Mouse (Mus musculus): ENCODE data around the gene Hist1h2bl. TPM values are rescaled to one million over a fixed set of nuclear protein-coding genes. Genes with fewer than 3 reads are reported as not detected.
"Not testable (repeated sequence)": the region's sequence is repeated elsewhere in the genome, so short reads cannot be mapped to it uniquely, and the experiment has no call there.

Hist1h2bl gene
- not detected in 2 replicates for polyA plus RNA-seq (2014; fragmentation: Nextera tagmentation; extraction: Ambion mirVana)

GRCm38 (mm10) chr13:21715864-21716539 lies at the start of gene Hist1h2bl, which contains the start of gene Hist1h2ai:
Gene Hist1h2bl (minus strand): TSS chr13:21716143.
Gene Hist1h2ai (plus strand): TSS chr13:21716422.
- not testable (repeated sequence) for H3K9me3 ChIP-seq (ENCODE audit: control insufficient read depth, low read length); H3K36me3 ChIP-seq (replicated peaks; ENCODE audit: control insufficient read depth, insufficient read depth); H3K27me3 ChIP-seq (ENCODE audit: control insufficient read depth, insufficient read depth, low read length)
- under 1% methylated on average over 28 of the region's 50 CpGs for WGBS
- DNase-seq (ENCODE audit: low spot score) (peak; percentile 97), ATAC-seq (ENCODE audit: low FRiP score) (peak; percentile 95)
- H3K27ac ChIP-seq, result peak within 1 kb of the TSS; percentile 87
- peak within 1 kb of the TSS; percentile 84 for H3K4me2 ChIP-seq (replicated peaks)
- H3K4me1 ChIP-seq (replicated peaks; ENCODE audit: control insufficient read depth, insufficient read depth, low read length), result peaks cover 25% of the 10 kb centered on the region
- peak within 1 kb of the TSS; percentile 32 for H3K4me3 ChIP-seq (replicated peaks; ENCODE audit: low read length)
- H3K9ac ChIP-seq, result peak within 1 kb of the TSS; percentile 62

- WGBS, result 70% methylated on average over 1 of the region's 1 CpGs
- H3K4me2 ChIP-seq (replicated peaks), result no peak overlapping the region
- H3K36me3 ChIP-seq (replicated peaks; ENCODE audit: control insufficient read depth, insufficient read depth), result no peaks in the 10 kb centered on the region
- H3K4me1 ChIP-seq (replicated peaks; ENCODE audit: control insufficient read depth, insufficient read depth, low read length), result peaks cover 19% of the 10 kb centered on the region
- H3K27me3 ChIP-seq (ENCODE audit: control insufficient read depth, insufficient read depth, low read length), result no peaks in the 10 kb centered on the region
- DNase-seq (ENCODE audit: low spot score) (no peak), ATAC-seq (ENCODE audit: low FRiP score) (no peak)
- no peak overlapping the region for H3K27ac ChIP-seq
- no peak overlapping the region for H3K4me3 ChIP-seq (replicated peaks; ENCODE audit: low read length)
- no peak overlapping the region for H3K9ac ChIP-seq
- H3K9me3 ChIP-seq (ENCODE audit: control insufficient read depth, low read length), result no peaks in the 10 kb centered on the region
Measured at GRCm38 (mm10) chr13:21755707-21756106, 39.8 kb upstream of the Hist1h2bl start.

- Histone ChIP-seq H3K4me1 (replicated peaks; ENCODE audit: control insufficient read depth, insufficient read depth, low read length) (peaks cover 21% of the 10 kb centered on the region), H3K9ac (peak overlapping the region; percentile 54), H3K27ac (peak overlapping the region; percentile 16; the same call in 1 of the 2 replicates), H3K4me3 (replicated peaks; ENCODE audit: low read length) (peak overlapping the region; percentile 38), H3K4me2 (replicated peaks) (peak overlapping the region; percentile 87)
- H3K36me3 ChIP-seq (replicated peaks; ENCODE audit: control insufficient read depth, insufficient read depth); H3K9me3 ChIP-seq (ENCODE audit: control insufficient read depth, low read length); ATAC-seq (ENCODE audit: low FRiP score); H3K27me3 ChIP-seq (ENCODE audit: control insufficient read depth, insufficient read depth, low read length): not testable (repeated sequence)
- peak; percentile 56 for DNase-seq (ENCODE audit: low spot score)
- under 1% methylated on average over 16 of the region's 26 CpGs for whole genome bisulfite sequencing
Measured at GRCm38 (mm10) chr13:21754294-21755001, 38.5 kb upstream of the Hist1h2bl start.

- Histone ChIP-seq H3K4me2 (replicated peaks) (peak within 1 kb of the TSS; percentile 87), H3K9ac (peak within 1 kb of the TSS; percentile 61), H3K4me1 (replicated peaks; ENCODE audit: control insufficient read depth, insufficient read depth, low read length) (peaks cover 28% of the 10 kb centered on the region), H3K27ac (peak within 1 kb of the TSS; percentile 90), H3K4me3 (replicated peaks; ENCODE audit: low read length) (peak within 1 kb of the TSS; percentile 38)
- H3K9me3 ChIP-seq (ENCODE audit: control insufficient read depth, low read length); H3K27me3 ChIP-seq (ENCODE audit: control insufficient read depth, insufficient read depth, low read length); H3K36me3 ChIP-seq (replicated peaks; ENCODE audit: control insufficient read depth, insufficient read depth): not testable (repeated sequence)
- ATAC-seq (ENCODE audit: low FRiP score) (peak; percentile 95), DNase-seq (ENCODE audit: low spot score) (peak; percentile 93)
- under 1% methylated on average over 45 of the region's 50 CpGs for WGBS
Measured at GRCm38 (mm10) chr13:21753524-21754285, 37.8 kb upstream of the Hist1h2bl start, which contains the start of the genes Hist1h2ak and Hist1h2bn. Gene Hist1h2ak (minus strand): TSS chr13:21753827. Gene Hist1h2bn (plus strand): TSS chr13:21754123.

- Histone ChIP-seq H3K4me3 (replicated peaks; ENCODE audit: low read length) (peak overlapping the region; percentile 38), H3K9ac (peak overlapping the region; percentile 61), H3K27ac (peak overlapping the region; percentile 90), H3K4me1 (replicated peaks; ENCODE audit: control insufficient read depth, insufficient read depth, low read length) (peaks cover 33% of the 10 kb centered on the region), H3K36me3 (replicated peaks; ENCODE audit: control insufficient read depth, insufficient read depth) (no peaks in the 10 kb centered on the region), H3K9me3 (ENCODE audit: control insufficient read depth, low read length) (no peaks in the 10 kb centered on the region), H3K27me3 (ENCODE audit: control insufficient read depth, insufficient read depth, low read length) (no peaks in the 10 kb centered on the region), H3K4me2 (replicated peaks) (peak overlapping the region; percentile 87)
- peak; percentile 25 for DNase-seq (ENCODE audit: low spot score)
- 3% methylated on average over 9 of the region's 10 CpGs for WGBS
- ATAC-seq (ENCODE audit: low FRiP score), result no peak
Measured at GRCm38 (mm10) chr13:21753051-21753523, 37.1 kb upstream of the Hist1h2bl start.

GRCm38 (mm10) chr13:21752356-21752755 lies 36.4 kb upstream of the Hist1h2bl start:
- no peak overlapping the region for H3K9ac ChIP-seq
- H3K27me3 ChIP-seq (ENCODE audit: control insufficient read depth, insufficient read depth, low read length), result no peaks in the 10 kb centered on the region
- no peak overlapping the region for H3K4me3 ChIP-seq (replicated peaks; ENCODE audit: low read length)
- no peaks in the 10 kb centered on the region for H3K36me3 ChIP-seq (replicated peaks; ENCODE audit: control insufficient read depth, insufficient read depth)
- WGBS, result 68% methylated on average over 3 of the region's 3 CpGs
- ATAC-seq (ENCODE audit: low FRiP score) (no peak), DNase-seq (ENCODE audit: low spot score) (no peak)
- H3K27ac ChIP-seq, result no peak overlapping the region
- peak overlapping the region; percentile 87; the same call in 1 of the 2 replicates for H3K4me2 ChIP-seq (replicated peaks)
- no peaks in the 10 kb centered on the region for H3K9me3 ChIP-seq (ENCODE audit: control insufficient read depth, low read length)
- peaks cover 37% of the 10 kb centered on the region for H3K4me1 ChIP-seq (replicated peaks; ENCODE audit: control insufficient read depth, insufficient read depth, low read length)

- no peak overlapping the region for H3K27ac ChIP-seq
- no peak overlapping the region for H3K4me2 ChIP-seq (replicated peaks)
- H3K9ac ChIP-seq, result no peak overlapping the region
- no peak for DNase-seq (ENCODE audit: low spot score)
- 75% methylated on average over 3 of the region's 3 CpGs for WGBS
- peaks cover 39% of the 10 kb centered on the region for H3K4me1 ChIP-seq (replicated peaks; ENCODE audit: control insufficient read depth, insufficient read depth, low read length)
- no peaks in the 10 kb centered on the region for H3K36me3 ChIP-seq (replicated peaks; ENCODE audit: control insufficient read depth, insufficient read depth)
- no peak overlapping the region for H3K4me3 ChIP-seq (replicated peaks; ENCODE audit: low read length)
- no peaks in the 10 kb centered on the region for H3K9me3 ChIP-seq (ENCODE audit: control insufficient read depth, low read length)
- ATAC-seq (ENCODE audit: low FRiP score), result no peak
- H3K27me3 ChIP-seq (ENCODE audit: control insufficient read depth, insufficient read depth, low read length), result no peaks in the 10 kb centered on the region
Measured at GRCm38 (mm10) chr13:21751827-21752226, 35.9 kb upstream of the Hist1h2bl start.

- no peaks in the 10 kb centered on the region for H3K27me3 ChIP-seq (ENCODE audit: control insufficient read depth, insufficient read depth, low read length)
- H3K4me3 ChIP-seq (replicated peaks; ENCODE audit: low read length), result no peak overlapping the region
- DNase-seq (ENCODE audit: low spot score) (no peak), ATAC-seq (ENCODE audit: low FRiP score) (no peak)
- H3K4me1 ChIP-seq (replicated peaks; ENCODE audit: control insufficient read depth, insufficient read depth, low read length), result peaks cover 39% of the 10 kb centered on the region
- H3K27ac ChIP-seq, result no peak overlapping the region
- H3K9ac ChIP-seq, result no peak overlapping the region
- H3K9me3 ChIP-seq (ENCODE audit: control insufficient read depth, low read length), result no peaks in the 10 kb centered on the region
- H3K4me2 ChIP-seq (replicated peaks), result no peak overlapping the region
- no peaks in the 10 kb centered on the region for H3K36me3 ChIP-seq (replicated peaks; ENCODE audit: control insufficient read depth, insufficient read depth)
Measured at GRCm38 (mm10) chr13:21751417-21751816, 35.5 kb upstream of the Hist1h2bl start.
